Mouse (Mus musculus) liver, embryonic 14.5 days (tissue): ENCODE results near the gene Pdcd1lg2.

Source experiments
- CTCF ChIP-seq: IDR thresholded peaks from 2 replicates; pipeline ENCODE4 v1.5.1; 2016; ENCODE audit warnings: antibody characterized with exemption, low read depth, control low read depth
- EP300 ChIP-seq: IDR thresholded peaks from 2 replicates; pipeline ENCODE4 v1.6.1; 2016; ENCODE audit warnings: antibody characterized with exemption, low read depth

DNA sequence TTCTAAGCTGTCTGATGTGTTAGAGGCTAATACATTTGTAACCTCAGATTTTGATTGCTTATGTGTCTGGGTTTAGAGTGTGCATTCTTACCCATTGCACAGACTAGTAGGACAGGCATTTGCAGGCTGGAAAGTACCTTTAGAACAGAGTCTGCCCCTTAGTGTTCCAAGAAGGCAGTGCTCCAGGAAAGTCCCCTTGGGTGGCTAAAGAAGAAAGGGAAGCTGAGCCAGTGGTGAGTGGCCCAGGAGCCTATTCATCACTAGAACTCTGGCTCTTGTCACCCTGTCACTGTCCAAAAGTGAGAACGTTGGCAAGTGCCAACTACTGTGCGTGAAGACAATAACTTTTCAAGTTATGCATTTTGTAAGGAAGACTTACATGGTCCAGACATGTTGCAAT lies 7.2 kb downstream of the Pdcd1lg2 start:
- TF ChIP-seq CTCF (no peak), EP300 (no peak)
